Mouse (Mus musculus) erythroblast, adult 5-6 weeks (primary cell): ENCODE measurements around the gene Defa36. TPM values are rescaled to one million over a fixed set of nuclear protein-coding genes. Genes with fewer than 3 reads are reported as not detected.
"Not testable (repeated sequence)": the region's sequence is repeated elsewhere in the genome, so short reads cannot be mapped to it uniquely, and the experiment has no call there.

Source experiments
- ATAC-seq: replicated peaks from 2 replicates; pipeline ENCODE4 v1.8.0; 2016; ENCODE audit warnings: moderate number of reproducible peaks, mild to moderate bottlenecking, moderate TSS enrichment, inconsistent platforms; ENCODE audit not compliant: poor library complexity, low FRiP score, severe bottlenecking
- total RNA-seq, 2 experiments: library from RNA; stranded (forward) in 1 of 2; stranded (reverse) in 1 of 2; fragments of 150-400 nt in 1 of 2; fragments of 200-764, 138-1000 nt in 1 of 2; gene quantifications; 2 replicates each; pipeline versions ENCODE4 v1.2.3 to v1.2.4; 2015 to 2017; ENCODE audit warnings: low replicate concordance in 2 of 2

The Defa36 gene
- total RNA-seq (2015; ENCODE audit: low replicate concordance) (not detected in 2 replicates), total RNA-seq (2017; ENCODE audit: low replicate concordance) (not detected in 2 replicates)

DNA sequence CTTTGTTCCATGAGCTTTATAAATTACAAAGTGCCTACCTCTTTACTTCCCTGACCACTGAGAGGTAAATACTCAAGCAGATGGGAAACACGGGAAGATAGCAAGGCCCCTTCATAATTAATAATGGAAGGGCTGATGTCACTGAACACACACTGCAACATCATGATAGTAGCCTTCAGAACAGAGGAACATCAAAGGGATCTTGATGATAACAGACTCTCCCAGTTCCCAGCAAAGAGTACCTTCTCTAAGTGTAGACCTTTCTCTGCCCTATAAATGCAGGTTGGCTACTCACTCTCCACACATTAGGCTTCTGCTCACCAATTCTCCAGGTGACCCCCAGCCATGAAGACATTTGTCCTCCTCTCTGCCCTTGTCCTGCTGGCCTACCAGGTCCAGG is at the start of gene Defa36:
Gene Defa36 (plus strand): TSS at position 301 of the 400 bp plus-strand sequence.
- ATAC-seq = not testable (repeated sequence)

DNA sequence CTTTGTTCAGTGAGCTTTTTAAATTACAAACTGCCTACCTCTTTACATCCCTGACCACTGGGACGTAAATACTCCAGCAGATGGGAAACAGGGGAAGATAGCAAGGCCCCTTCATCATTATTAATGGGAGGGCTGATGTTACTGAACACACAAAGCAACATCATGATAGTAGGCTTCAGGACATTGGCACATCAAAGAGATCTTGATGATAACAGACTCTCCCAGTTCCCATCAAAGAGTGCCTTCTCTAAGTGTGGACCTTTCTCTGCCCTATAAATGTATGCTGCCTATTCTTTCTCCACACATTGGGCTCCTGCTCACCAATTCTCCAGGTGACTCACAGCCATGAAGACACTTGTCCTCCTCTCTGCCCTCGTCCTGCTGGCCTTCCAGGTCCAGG is 49.0 kb upstream of the Defa36 start, which contains the start of gene Defa2:
Gene Defa2 (plus strand): TSS at position 301 of the 400 bp plus-strand sequence.
- not testable (repeated sequence) for ATAC-seq

DNA sequence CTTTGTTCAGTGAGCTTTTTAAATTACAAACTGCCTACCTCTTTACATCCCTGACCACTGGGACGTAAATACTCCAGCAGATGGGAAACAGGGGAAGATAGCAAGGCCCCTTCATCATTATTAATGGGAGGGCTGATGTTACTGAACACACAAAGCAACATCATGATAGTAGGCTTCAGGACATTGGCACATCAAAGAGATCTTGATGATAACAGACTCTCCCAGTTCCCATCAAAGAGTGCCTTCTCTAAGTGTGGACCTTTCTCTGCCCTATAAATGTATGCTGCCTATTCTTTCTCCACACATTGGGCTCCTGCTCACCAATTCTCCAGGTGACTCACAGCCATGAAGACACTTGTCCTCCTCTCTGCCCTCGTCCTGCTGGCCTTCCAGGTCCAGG is 35.7 kb upstream of the Defa36 start, which contains the start of gene Defa33:
Gene Defa33 (plus strand): TSS at position 301 of the 400 bp plus-strand sequence.
- ATAC-seq = not testable (repeated sequence)

DNA sequence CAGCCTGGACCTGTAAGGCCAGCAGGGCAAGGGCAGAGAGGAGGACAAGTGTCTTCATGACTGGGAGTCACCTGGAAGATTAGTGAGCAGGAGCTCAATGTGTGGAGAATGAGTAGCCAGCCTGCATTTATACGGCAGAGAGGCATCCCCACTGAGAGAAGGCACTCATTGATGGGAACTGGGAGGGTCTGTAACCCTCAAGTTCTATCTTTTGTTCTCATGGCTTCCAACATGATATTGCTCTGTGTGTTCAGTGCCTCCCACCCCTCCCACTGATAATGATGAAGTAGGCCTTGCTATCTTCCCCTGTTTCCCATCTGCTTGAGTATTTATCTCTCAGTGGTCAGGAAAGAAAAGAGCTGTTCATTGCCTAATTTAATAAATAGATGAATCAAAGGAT is 29.2 kb downstream of the Defa36 start, which contains the start of gene Gm7849:
Gene Gm7849 (minus strand): TSS at position 101 of the 400 bp plus-strand sequence.
- ATAC-seq = not testable (repeated sequence)

Other genes starting within 250 kb of the Defa36 start
- gene Defa31, start 235.8 kb upstream of the Defa36 start, total RNA-seq (2015; ENCODE audit: low replicate concordance) = not detected in 2 replicates
- not detected in 2 replicates for gene Defa31, start 235.8 kb upstream of the Defa36 start, total RNA-seq (2017; ENCODE audit: low replicate concordance)
- not detected in 2 replicates for gene Gm15293, start 225.8 kb upstream of the Defa36 start, total RNA-seq (2015; ENCODE audit: low replicate concordance)
- not detected in 2 replicates for gene Gm15293, start 225.8 kb upstream of the Defa36 start, total RNA-seq (2017; ENCODE audit: low replicate concordance)
- gene Gm15292, start 177.7 kb upstream of the Defa36 start, total RNA-seq (2015; ENCODE audit: low replicate concordance) = not detected in 2 replicates
- gene Gm15292, start 177.7 kb upstream of the Defa36 start, total RNA-seq (2017; ENCODE audit: low replicate concordance) = not detected in 2 replicates
- not detected in 2 replicates for gene Defa27, start 111.9 kb upstream of the Defa36 start, total RNA-seq (2015; ENCODE audit: low replicate concordance)
- gene Defa27, start 111.9 kb upstream of the Defa36 start, total RNA-seq (2017; ENCODE audit: low replicate concordance) = not detected in 2 replicates
- gene Defa29, start 100.4 kb upstream of the Defa36 start, total RNA-seq (2015; ENCODE audit: low replicate concordance) = not detected in 2 replicates
- not detected in 2 replicates for gene Defa29, start 100.4 kb upstream of the Defa36 start, total RNA-seq (2017; ENCODE audit: low replicate concordance)
- not detected in 2 replicates for gene Defa2, start 48.9 kb upstream of the Defa36 start, total RNA-seq (2015; ENCODE audit: low replicate concordance)
- not detected in 2 replicates for gene Defa2, start 48.9 kb upstream of the Defa36 start, total RNA-seq (2017; ENCODE audit: low replicate concordance)
- gene Defa33, start 35.6 kb upstream of the Defa36 start, total RNA-seq (2015; ENCODE audit: low replicate concordance) = not detected in 2 replicates
- not detected in 2 replicates for gene Defa33, start 35.6 kb upstream of the Defa36 start, total RNA-seq (2017; ENCODE audit: low replicate concordance)
- not detected in 2 replicates for gene Gm7849, start 29.1 kb downstream of the Defa36 start, total RNA-seq (2015; ENCODE audit: low replicate concordance)
- not detected in 2 replicates for gene Gm7849, start 29.1 kb downstream of the Defa36 start, total RNA-seq (2017; ENCODE audit: low replicate concordance)
- not detected in 2 replicates for gene Defa20, start 81.8 kb downstream of the Defa36 start, total RNA-seq (2015; ENCODE audit: low replicate concordance)
- gene Defa20, start 81.8 kb downstream of the Defa36 start, total RNA-seq (2017; ENCODE audit: low replicate concordance) = not detected in 2 replicates
- gene Defa32, start 101.6 kb downstream of the Defa36 start, total RNA-seq (2015; ENCODE audit: low replicate concordance) = not detected in 2 replicates
- gene Defa32, start 101.6 kb downstream of the Defa36 start, total RNA-seq (2017; ENCODE audit: low replicate concordance) = not detected in 2 replicates
- gene Defa37, start 138.0 kb downstream of the Defa36 start, total RNA-seq (2015; ENCODE audit: low replicate concordance) = not detected in 2 replicates
- gene Defa37, start 138.0 kb downstream of the Defa36 start, total RNA-seq (2017; ENCODE audit: low replicate concordance) = not detected in 2 replicates
- gene Defa28, start 155.6 kb downstream of the Defa36 start, total RNA-seq (2015; ENCODE audit: low replicate concordance) = not detected in 2 replicates
- gene Defa28, start 155.6 kb downstream of the Defa36 start, total RNA-seq (2017; ENCODE audit: low replicate concordance) = not detected in 2 replicates
- gene Gm7861, start 167.1 kb downstream of the Defa36 start, total RNA-seq (2015; ENCODE audit: low replicate concordance) = not detected in 2 replicates
- gene Gm7861, start 167.1 kb downstream of the Defa36 start, total RNA-seq (2017; ENCODE audit: low replicate concordance) = not detected in 2 replicates
- gene Defa26, start 190.8 kb downstream of the Defa36 start, total RNA-seq (2015; ENCODE audit: low replicate concordance) = not detected in 2 replicates
- gene Defa26, start 190.8 kb downstream of the Defa36 start, total RNA-seq (2017; ENCODE audit: low replicate concordance) = not detected in 2 replicates
- gene Defa17, start 228.4 kb downstream of the Defa36 start, total RNA-seq (2015; ENCODE audit: low replicate concordance) = not detected in 2 replicates
- gene Defa17, start 228.4 kb downstream of the Defa36 start, total RNA-seq (2017; ENCODE audit: low replicate concordance) = not detected in 2 replicates
- not detected in 2 replicates for gene Defa34, start 238.4 kb downstream of the Defa36 start, total RNA-seq (2015; ENCODE audit: low replicate concordance)
- gene Defa34, start 238.4 kb downstream of the Defa36 start, total RNA-seq (2017; ENCODE audit: low replicate concordance) = not detected in 2 replicates